Mouse (Mus musculus) heart, adult 9 months (tissue): ENCODE data around the gene Eif3g.

ENCODE experiments used
- DNase-seq, 2 experiments: peaks; one replicate each; pipeline ENCODE4 v3.0.0; 2022; ENCODE audit warnings: low spot score in 2 of 2

Gene Eif3g

GRCm38 (mm10) chr9:20898511-20899073 lies at the start of gene Eif3g:
Gene Eif3g, minus strand, starts transcription at chr9:20898623.
- DNase-seq: peak; percentile 77 to 83

- DNase-seq: no peak
These were observed 47.9 kb upstream of the Eif3g start for GRCm38 (mm10) chr9:20946066-20946880.

- no peak for DNase-seq
These were observed 46.4 kb upstream of the Eif3g start for GRCm38 (mm10) chr9:20944697-20945370.

DNA sequence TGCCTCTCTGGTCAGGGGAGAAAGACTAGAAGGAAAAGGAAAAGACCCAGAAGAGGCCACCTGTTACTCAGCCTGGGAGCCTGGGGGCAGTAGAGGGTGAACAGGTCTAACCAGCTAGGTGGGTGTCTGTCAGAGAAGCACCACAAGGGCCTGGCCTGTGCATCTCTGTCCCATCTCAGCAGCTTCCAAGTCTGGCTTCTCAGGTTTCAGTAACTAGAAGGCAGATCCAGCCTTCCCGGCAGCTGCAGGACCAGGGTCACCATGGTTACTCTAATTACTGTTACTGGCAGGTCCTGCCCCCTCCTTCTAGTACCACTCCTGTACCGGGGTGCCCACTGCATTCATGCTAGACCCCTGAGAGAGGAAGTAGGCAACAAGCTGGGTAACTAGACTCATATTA lies 45.5 kb upstream of the Eif3g start:
- no peak for DNase-seq

DNA sequence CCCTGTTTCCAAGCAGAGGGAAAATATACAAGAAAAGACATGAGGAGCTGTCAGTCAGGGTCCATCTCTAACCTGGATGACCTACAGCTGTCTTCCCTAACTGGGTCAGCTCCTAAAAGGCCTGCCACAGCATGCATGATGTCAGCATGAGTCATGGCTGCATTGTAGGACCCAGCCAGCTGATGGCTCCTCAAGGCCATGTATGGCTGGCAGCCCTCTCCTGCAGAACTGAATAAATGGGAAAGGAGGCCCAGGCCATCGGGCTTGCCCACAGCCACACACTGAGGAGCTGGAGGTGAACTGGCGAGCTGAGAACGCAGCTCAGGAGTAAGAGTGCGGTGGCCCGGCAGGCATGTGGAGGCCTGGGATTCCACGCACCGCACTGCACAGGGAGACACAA lies 45.0 kb upstream of the Eif3g start:
- DNase-seq: peak in 1 of 2 experiments; percentile 38

DNA sequence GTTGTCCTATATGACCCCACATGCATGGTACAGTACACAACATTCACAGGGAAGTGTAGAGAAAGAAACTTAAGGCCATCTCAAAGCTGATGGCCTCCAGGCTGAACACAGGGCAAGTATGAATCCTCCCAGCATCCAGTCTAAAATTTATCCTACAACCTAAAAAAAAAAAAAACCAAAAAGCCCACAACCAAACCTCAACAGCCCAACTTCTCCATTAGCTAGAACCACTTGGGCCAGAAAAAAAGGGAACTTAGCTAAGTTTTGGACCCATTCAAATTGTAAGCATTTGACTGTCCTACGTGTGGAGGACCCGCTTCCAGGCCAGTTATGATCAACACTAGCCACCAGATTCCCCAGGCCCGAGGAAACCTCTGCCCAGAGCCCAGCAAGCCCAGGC lies 24.8 kb upstream of the Eif3g start:
- DNase-seq: no peak

GRCm38 (mm10) chr9:20916160-20916559 lies 17.7 kb upstream of the Eif3g start:
- DNase-seq: no peak

DNA sequence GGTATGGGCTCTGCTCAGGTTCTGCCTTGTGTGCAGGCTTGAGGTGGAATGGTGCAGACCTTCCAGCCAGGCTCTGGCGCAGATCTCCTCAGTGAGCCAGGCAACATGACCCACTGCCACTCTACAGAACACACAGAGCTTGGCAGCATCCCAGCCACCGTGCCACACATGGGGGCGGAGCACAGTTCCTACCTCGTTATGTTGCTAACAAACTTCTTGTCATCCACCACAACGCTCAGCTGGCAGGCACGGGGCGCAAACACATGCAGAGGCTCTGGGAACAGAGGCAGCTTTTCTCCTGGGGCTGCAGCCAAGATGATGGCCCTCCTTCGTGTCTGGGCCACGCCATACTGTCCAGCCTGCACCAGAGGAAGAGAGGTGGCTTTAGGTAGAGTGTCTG lies 11.5 kb upstream of the Eif3g start:
- DNase-seq: peak in 1 of 2 experiments; percentile 45

GRCm38 (mm10) chr9:20902174-20902491 lies 3.7 kb upstream of the Eif3g start:
- DNase-seq: no peak

GRCm38 (mm10) chr9:20901466-20902173 lies 3.2 kb upstream of the Eif3g start:
- peak in 1 of 2 experiments; percentile 48 for DNase-seq

DNA sequence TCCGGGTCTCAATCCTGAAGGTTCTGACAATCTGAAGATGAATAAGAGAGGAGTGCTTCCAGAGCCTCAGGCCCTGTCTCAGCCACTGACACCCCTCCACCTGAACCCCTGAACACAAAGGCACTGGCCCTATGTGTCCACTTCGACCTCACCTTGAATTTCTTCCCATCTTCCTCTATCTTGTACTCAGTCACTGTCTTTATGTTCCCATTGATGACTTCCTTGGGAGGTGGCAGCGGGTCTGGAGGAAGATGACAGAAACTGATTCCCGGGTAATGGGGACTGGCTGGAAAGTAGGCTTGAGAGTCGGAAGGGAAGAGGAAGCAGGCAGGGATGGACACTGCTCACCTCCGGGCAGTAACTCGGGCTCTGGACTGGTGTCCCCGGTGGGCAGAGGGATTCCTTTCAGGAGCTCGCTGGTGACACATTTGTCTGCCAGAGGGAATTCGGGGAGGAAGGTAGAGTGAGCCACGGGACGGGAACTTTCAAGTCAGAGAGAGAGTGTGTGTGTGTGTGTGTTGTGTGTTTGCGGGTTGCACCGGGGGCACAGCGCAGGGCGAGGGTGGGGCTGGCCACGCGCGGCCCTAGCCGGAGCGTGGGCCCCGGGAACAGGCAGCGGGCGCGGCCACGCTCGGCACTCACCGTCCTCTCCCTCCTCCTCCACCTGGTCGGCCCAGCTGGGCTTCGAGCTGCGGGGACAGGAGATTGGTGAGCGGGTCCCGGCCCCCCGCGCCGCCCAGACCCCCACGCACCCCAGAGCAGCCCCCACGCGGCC lies 500 bp downstream of the Eif3g start:
- no peak for DNase-seq

- no peak for DNase-seq
These were observed 3.0 kb downstream of the Eif3g start for GRCm38 (mm10) chr9:20895382-20895781.

- DNase-seq: no peak
These were observed 3.8 kb downstream of the Eif3g start for GRCm38 (mm10) chr9:20894629-20895028.

GRCm38 (mm10) chr9:20893590-20894343 lies 4.7 kb downstream of the Eif3g start:
- DNase-seq: no peak

DNA sequence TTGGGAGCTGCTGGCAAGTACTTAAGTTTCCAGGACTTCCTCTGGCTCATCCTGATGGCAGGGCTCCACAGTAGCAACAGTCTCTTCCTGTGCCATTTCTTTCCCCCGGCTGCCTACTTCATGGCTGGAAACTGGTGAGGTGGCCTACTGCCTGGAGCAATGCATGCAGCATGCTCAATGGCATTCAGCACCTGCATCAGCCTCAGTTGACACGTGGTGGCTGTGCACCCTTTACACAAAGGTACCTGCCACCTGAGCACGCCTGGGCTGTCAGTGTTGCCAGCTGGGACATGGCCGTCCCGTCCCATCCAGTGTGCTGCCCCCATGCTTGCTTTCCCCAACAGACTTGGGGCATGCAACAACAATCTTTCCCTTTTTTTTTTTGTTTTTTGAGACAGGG lies 5.4 kb downstream of the Eif3g start:
- no peak for DNase-seq

GRCm38 (mm10) chr9:20892104-20892653 lies 6.2 kb downstream of the Eif3g start:
- DNase-seq: no peak

DNA sequence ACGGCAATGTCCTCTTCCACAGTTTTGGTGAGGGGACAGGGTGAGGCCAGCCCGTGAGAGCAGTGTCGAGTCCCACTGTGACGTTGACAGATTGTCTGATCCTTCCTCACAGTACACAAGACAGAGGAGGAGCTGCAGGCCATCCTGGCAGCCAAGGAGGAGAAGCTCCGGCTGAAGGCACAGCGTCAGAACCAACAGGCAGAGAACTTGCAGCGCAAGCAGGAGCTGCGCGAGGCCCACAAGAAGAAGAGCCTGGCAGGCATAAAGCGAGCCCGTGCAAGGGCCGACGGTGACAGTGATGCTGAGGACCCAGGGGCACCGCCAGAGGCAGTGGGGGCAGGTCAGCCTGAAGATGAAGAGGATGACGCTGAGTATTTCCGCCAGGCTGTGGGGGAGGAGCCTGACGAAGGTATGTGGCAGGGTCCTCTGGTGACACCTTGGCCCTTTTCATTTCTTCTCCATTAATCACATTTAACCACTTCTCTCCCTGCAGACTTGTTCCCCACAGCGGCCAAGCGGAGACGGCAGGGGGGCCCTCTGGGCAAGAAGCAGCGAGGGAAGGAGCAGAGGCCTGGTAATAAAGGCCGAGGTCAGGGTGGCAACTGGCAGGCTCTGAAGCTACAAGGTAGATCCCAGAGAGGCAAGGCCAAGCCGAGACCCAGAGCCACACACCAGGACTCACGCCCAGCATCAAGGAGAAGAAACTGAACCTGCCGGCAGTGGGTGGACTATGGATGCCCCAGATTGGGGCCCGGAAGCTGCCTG lies 6.9 kb downstream of the Eif3g start:
- no peak for DNase-seq

GRCm38 (mm10) chr9:20890411-20890810 lies 8.0 kb downstream of the Eif3g start:
- DNase-seq: no peak

DNA sequence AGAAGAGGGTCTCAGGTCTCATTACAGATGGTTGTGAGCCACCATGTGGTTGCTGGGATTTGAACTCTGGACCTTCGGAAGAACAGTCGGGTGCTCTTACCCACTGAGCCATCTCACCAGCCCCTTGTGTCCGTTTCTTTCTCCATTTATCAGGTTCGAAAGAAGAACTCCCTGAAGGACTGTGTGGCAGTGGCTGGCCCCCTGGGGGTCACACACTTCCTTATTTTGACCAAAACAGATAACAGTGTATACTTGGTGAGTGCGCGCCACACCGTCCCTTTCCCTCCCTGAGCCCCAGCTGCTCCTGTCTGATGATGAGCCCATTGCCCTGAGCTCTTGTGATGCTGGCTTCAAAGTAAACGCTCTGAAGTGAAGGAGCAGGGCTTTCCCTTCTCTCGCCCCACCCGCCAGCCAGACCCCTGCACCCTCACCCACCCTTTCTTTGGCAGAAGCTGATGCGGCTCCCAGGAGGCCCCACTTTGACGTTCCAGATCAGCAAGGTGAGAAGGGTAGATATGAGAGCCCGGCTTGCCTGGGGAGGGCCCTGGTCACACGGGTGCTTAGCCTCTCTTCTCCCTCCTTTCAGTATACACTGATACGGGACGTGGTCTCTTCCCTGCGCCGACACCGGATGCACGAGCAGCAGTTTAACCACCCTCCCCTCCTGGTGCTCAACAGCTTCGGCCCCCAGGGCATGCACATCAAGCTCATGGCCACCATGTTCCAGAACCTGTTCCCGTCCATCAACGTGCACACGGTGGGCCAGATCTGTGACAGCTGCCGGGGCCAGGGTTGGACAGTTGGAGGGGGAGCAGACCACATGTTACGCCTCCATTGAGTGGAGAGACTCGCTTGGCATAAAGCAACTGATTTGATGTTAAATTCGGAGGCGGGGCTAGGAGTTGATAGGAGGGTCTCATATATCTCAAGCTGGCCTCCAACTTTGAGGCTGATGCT lies 9.0 kb downstream of the Eif3g start:
- no peak for DNase-seq
